Mouse (Mus musculus): Measurements from ENCODE around the gene Ubl7. TPM values are rescaled to one million over a fixed set of nuclear protein-coding genes. Genes with fewer than 3 reads are reported as not detected.

Gene Ubl7
- polyA plus RNA-seq (2014; fragmentation: Illumina TruSeq; extraction: RNeasy Lipid Tissue Mini Kit (QIAGEN cat#74804); ENCODE audit: low read depth, low replicate concordance), result 45.6 TPM

DNA sequence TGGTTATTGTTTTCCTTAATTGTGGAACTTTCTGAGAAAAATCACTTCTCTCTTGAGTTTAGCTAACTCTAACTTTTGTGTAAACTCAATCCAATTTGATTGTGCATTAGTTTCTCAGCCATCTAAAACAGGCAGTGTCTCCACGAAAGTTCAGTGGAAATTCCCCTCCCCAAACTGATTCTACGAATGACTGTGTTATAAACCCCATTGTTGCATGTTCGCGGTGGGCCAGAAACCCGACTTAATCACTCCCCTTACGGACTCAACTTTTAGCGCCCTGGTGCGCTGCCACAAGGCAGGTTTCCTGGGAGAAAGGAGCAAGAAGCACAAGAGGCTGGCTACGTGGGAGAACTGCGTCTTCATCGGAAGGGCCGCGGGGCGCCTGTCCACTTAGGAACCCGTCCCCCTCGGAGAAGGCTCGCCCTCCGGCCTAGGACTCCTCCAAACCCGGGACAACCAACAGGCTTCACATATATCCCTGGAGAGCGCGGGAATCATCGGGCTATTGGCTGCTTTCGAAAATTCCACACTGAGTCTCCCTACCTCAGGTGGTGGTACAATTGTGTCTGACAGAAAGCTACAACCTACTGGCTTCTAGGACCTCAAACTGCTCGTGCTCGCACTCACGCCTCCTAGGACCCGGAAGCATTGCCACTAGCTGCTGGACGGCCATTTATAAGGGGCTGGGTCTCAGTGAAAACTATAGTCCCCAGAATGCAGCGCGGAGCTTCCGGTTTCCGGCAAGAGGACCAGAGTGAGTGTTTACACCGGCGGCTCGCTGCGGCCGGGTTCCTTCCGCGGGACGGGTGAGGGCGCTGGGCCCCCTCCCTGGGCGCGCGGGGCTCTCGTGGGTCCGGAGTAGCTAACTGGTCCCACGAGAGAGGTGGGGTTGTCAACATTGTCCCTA lies at the start of gene Ubl7:
TSS of gene Ubl7 (plus strand) at position 726 of the 907 bp plus-strand sequence.

DNA sequence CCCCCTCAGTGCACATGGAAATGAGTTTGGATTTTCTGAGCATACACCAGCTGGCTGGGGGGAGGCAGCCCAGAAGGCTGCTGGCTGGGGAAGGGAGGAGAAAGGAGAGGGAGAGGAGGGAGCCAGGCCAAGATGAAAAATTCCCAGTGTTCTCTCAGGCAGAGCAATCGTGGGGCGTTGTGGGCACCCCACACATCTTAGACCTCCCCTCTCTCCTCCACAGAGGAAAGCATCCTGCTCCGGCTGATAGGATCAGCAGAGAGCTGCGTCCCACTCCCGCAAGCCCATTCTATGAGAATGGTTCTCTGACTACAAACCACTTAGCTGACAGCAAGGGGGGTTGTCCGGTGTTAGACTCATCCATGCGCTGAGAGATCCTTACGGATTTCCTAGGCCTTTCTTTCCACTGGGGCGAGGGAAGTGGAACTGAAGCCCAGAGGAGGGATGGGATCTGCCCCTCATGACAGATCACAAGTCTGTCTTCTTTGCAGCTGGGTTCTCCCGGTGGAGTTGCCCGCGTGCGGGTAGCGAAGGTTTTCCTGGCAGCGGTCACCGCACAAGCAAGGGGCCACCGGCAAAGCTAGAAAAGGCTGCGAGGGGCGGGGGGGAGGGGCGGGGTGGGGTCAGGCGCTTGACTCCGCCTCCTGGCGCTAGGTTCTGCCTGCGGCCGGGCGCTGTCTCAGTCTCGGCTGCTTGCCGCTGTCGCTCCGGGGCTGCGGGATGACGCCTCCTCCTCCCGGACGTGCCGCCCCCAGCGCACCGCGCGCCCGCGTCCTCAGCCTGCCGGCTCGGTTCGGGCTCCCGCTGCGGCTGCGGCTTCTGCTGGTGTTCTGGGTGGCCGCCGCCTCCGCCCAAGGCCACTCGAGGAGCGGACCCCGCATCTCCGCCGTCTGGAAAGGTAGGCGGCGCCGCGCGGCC lies 28.9 kb downstream of the Ubl7 start, which contains the start of gene Sema7a:
TSS of gene Sema7a (plus strand) at position 682 of the 918 bp plus-strand sequence.

Other genes with a start within 250 kb of the Ubl7 start
- gene Cyp1a2, start 227.3 kb upstream of the Ubl7 start, polyA plus RNA-seq (2014; fragmentation: Illumina TruSeq; extraction: RNeasy Lipid Tissue Mini Kit (QIAGEN cat#74804); ENCODE audit: low read depth, low replicate concordance), result not detected
- gene Cyp1a1, start 223.1 kb upstream of the Ubl7 start, polyA plus RNA-seq (2014; fragmentation: Illumina TruSeq; extraction: RNeasy Lipid Tissue Mini Kit (QIAGEN cat#74804); ENCODE audit: low read depth, low replicate concordance), result 1.3 TPM
- 2.6 TPM for gene Edc3, start 202.4 kb upstream of the Ubl7 start, polyA plus RNA-seq (2014; fragmentation: Illumina TruSeq; extraction: RNeasy Lipid Tissue Mini Kit (QIAGEN cat#74804); ENCODE audit: low read depth, low replicate concordance)
- gene Clk3, start 145.1 kb upstream of the Ubl7 start, polyA plus RNA-seq (2014; fragmentation: Illumina TruSeq; extraction: RNeasy Lipid Tissue Mini Kit (QIAGEN cat#74804); ENCODE audit: low read depth, low replicate concordance), result 23.9 TPM
- 0.89 TPM for gene Arid3b, start 74.2 kb upstream of the Ubl7 start, polyA plus RNA-seq (2014; fragmentation: Illumina TruSeq; extraction: RNeasy Lipid Tissue Mini Kit (QIAGEN cat#74804); ENCODE audit: low read depth, low replicate concordance)
- 0.57 TPM for gene Sema7a, start 29.1 kb downstream of the Ubl7 start, polyA plus RNA-seq (2014; fragmentation: Illumina TruSeq; extraction: RNeasy Lipid Tissue Mini Kit (QIAGEN cat#74804); ENCODE audit: low read depth, low replicate concordance)
- gene Cyp11a1, start 95.4 kb downstream of the Ubl7 start, polyA plus RNA-seq (2014; fragmentation: Illumina TruSeq; extraction: RNeasy Lipid Tissue Mini Kit (QIAGEN cat#74804); ENCODE audit: low read depth, low replicate concordance), result 0.40 TPM
- 0.24 TPM for gene Stra6, start 152.8 kb downstream of the Ubl7 start, polyA plus RNA-seq (2014; fragmentation: Illumina TruSeq; extraction: RNeasy Lipid Tissue Mini Kit (QIAGEN cat#74804); ENCODE audit: low read depth, low replicate concordance)
- gene Ccdc33, start 207.8 kb downstream of the Ubl7 start, polyA plus RNA-seq (2014; fragmentation: Illumina TruSeq; extraction: RNeasy Lipid Tissue Mini Kit (QIAGEN cat#74804); ENCODE audit: low read depth, low replicate concordance), result not detected